Mouse (Mus musculus) CH12.LX (cell line): ENCODE results near the gene Iqschfp. TPM values are rescaled to one million over a fixed set of nuclear protein-coding genes. Genes with fewer than 3 reads are reported as not detected.

Experiments used
- DNase-seq: peaks from one replicate; pipeline ENCODE4 v3.0.0-alpha.2; 2013; ENCODE audit errors: extremely low read depth
- H3K27ac ChIP-seq: 2 replicates; pipeline ENCODE4 v1.5.1; 2012; ENCODE audit warnings: low read depth, mild to moderate bottlenecking, control low read depth, moderate library complexity; ENCODE audit not compliant: insufficient read depth
- H3K27me3 ChIP-seq: replicated peaks from 2 replicates; pipeline ENCODE3; 2012; ENCODE audit warnings: inconsistent platforms
- H3K36me3 ChIP-seq, 2 experiments: replicated peaks in 1 of 2; 2 replicates each; pipeline versions ENCODE3 to v1.6.1; 2012; ENCODE audit warnings: inconsistent platforms in 1 of 2, low read length in 1 of 2, mild to moderate bottlenecking in 1 of 2, mixed read lengths in 1 of 2, moderate library complexity in 1 of 2; ENCODE audit not compliant: control insufficient read depth in 1 of 2, insufficient read depth in 1 of 2
- H3K4me1 ChIP-seq, 2 experiments: 2 replicates each; pipeline ENCODE4 v1.6.1; 2012; ENCODE audit warnings: inconsistent platforms in 1 of 2, moderate library complexity in 1 of 2; ENCODE audit not compliant: insufficient read depth in 2 of 2, control insufficient read depth in 1 of 2
- H3K4me2 ChIP-seq: 2 replicates; pipeline ENCODE4 v1.6.1; 2012; ENCODE audit warnings: low read depth, mild to moderate bottlenecking, control low read depth; ENCODE audit not compliant: poor library complexity, insufficient read depth, severe bottlenecking
- H3K4me3 ChIP-seq, 3 experiments: fragments of 150-350 bp in 1 of 3; sonication (generic) in 1 of 3; replicated peaks in 1 of 3; 2 replicates each; pipeline versions ENCODE3 to v1.5.1; 2011 to 2012; ENCODE audit warnings: low read depth in 2 of 3, low read length in 2 of 3, mild to moderate bottlenecking in 2 of 3, moderate library complexity in 2 of 3, control low read depth in 1 of 3, improper control_type of control experiment in 1 of 3, inconsistent platforms in 1 of 3, mixed read lengths in 1 of 3; ENCODE audit not compliant: poor library complexity in 1 of 3
- H3K79me2 ChIP-seq: replicated peaks from 2 replicates; pipeline ENCODE4 v1.6.1; 2012; ENCODE audit warnings: mild to moderate bottlenecking, moderate library complexity; ENCODE audit not compliant: control insufficient read depth, poor library complexity, insufficient read depth, severe bottlenecking; ENCODE audit errors: extremely low read depth
- H3K9ac ChIP-seq: 2 replicates; pipeline ENCODE4 v1.6.1; 2012; ENCODE audit warnings: low read depth, mild to moderate bottlenecking, control low read depth, moderate library complexity; ENCODE audit not compliant: insufficient read depth
- H3K9me3 ChIP-seq: replicated peaks from 2 replicates; pipeline ENCODE3; 2012; ENCODE audit warnings: low read length, inconsistent platforms, mixed read lengths
- BHLHE40 ChIP-seq: IDR thresholded peaks from 2 replicates; pipeline ENCODE4 v1.6.1; 2011; ENCODE audit warnings: mild to moderate bottlenecking, low read depth, low read length, improper control_type of control experiment
- ELF1 ChIP-seq: IDR thresholded peaks from 2 replicates; pipeline ENCODE4 v1.6.1; 2014; ENCODE audit warnings: low read depth, mild to moderate bottlenecking, inconsistent platforms, low read length, improper control_type of control experiment
- EP300 ChIP-seq: IDR thresholded peaks from 2 replicates; pipeline ENCODE4 v1.6.1; 2011; ENCODE audit warnings: low read length, improper control_type of control experiment
- GABPA ChIP-seq: IDR thresholded peaks from 2 replicates; pipeline ENCODE4 v1.6.1; 2012; ENCODE audit warnings: low read depth, low read length, improper control_type of control experiment, inconsistent platforms; ENCODE audit not compliant: insufficient replicate concordance
- HCFC1 ChIP-seq: IDR thresholded peaks from 2 replicates; pipeline ENCODE4 v1.6.1; 2012; ENCODE audit warnings: low read depth, mild to moderate bottlenecking, inconsistent platforms, low read length, improper control_type of control experiment
- IRF4 ChIP-seq: IDR thresholded peaks from 2 replicates; pipeline ENCODE4 v1.6.1; 2014; ENCODE audit warnings: low read depth, mild to moderate bottlenecking, inconsistent platforms, low read length, improper control_type of control experiment
- JUN ChIP-seq: IDR thresholded peaks from 2 replicates; pipeline ENCODE4 v1.6.1; 2011; ENCODE audit warnings: low read depth, mild to moderate bottlenecking, low read length, improper control_type of control experiment, moderate library complexity; ENCODE audit not compliant: insufficient read depth
- MAFK ChIP-seq: IDR thresholded peaks from 2 replicates; pipeline ENCODE4 v1.6.1; 2011; ENCODE audit warnings: low read length, improper control_type of control experiment; ENCODE audit not compliant: insufficient replicate concordance
- MAZ ChIP-seq: IDR thresholded peaks from 2 replicates; pipeline ENCODE4 v1.6.1; 2012; ENCODE audit warnings: low read depth, mild to moderate bottlenecking, inconsistent platforms, low read length, improper control_type of control experiment, moderate library complexity
- MEF2A ChIP-seq: IDR thresholded peaks from 2 replicates; pipeline ENCODE4 v1.6.1; 2014; ENCODE audit warnings: low read depth, mild to moderate bottlenecking, inconsistent platforms, low read length, improper control_type of control experiment, borderline replicate concordance
- MXI1 ChIP-seq: IDR thresholded peaks from 2 replicates; pipeline ENCODE4 v1.6.1; 2011; ENCODE audit warnings: mild to moderate bottlenecking, low read depth, low read length, improper control_type of control experiment
- RAD21 ChIP-seq: IDR thresholded peaks from 2 replicates; pipeline ENCODE4 v1.6.1; 2011; ENCODE audit warnings: low read depth, mild to moderate bottlenecking, low read length, improper control_type of control experiment, moderate library complexity
- SIN3A ChIP-seq: IDR thresholded peaks from 2 replicates; pipeline ENCODE4 v1.6.1; 2012; ENCODE audit warnings: low read length, improper control_type of control experiment, inconsistent platforms
- SMC3 ChIP-seq: IDR thresholded peaks from 2 replicates; pipeline ENCODE4 v1.6.1; 2011; ENCODE audit warnings: low read depth, low read length, improper control_type of control experiment
- TBP ChIP-seq: conservative IDR thresholded peaks from 2 replicates; pipeline ENCODE4 v1.6.1; 2011; ENCODE audit warnings: low read depth, low read length, improper control_type of control experiment
- TCF12 ChIP-seq: IDR thresholded peaks from 2 replicates; pipeline ENCODE4 v1.6.1; 2014; ENCODE audit warnings: low read depth, mild to moderate bottlenecking, inconsistent platforms, low read length, improper control_type of control experiment
- UBTF ChIP-seq: IDR thresholded peaks from 2 replicates; pipeline ENCODE4 v1.6.1; 2012; ENCODE audit warnings: low read depth, mild to moderate bottlenecking, inconsistent platforms, low read length, improper control_type of control experiment, moderate library complexity
- ZMIZ1 ChIP-seq: IDR thresholded peaks from 2 replicates; pipeline ENCODE4 v1.6.1; 2012; ENCODE audit warnings: low read depth, mild to moderate bottlenecking, inconsistent platforms, low read length, improper control_type of control experiment
- dilution Hi-C: fragments of 300-500 bp; cut with MboI; formaldehyde crosslinking; loops from 2 replicates; pipeline ENCODE4 v1.14.3; 2020; ENCODE audit warnings: low sequenced_read_pairs; ENCODE audit not compliant: extremely low pct_unique_long_range_greater_than_20kb, extremely low pct_ligation_motif_present
- in situ Hi-C: fragments of 300-500 bp; cut with MboI; formaldehyde crosslinking; loops from 3 replicates; pipeline ENCODE4 v1.14.3; 2019; ENCODE audit warnings: low sequenced_read_pairs, low pct_ligation_motif_present, low pct_unique_long_range_greater_than_20kb, mixed read lengths
- polyA plus RNA-seq: library from polyadenylated mRNA; unstranded; fragments of >175 nt; gene quantifications from 2 replicates; pipeline ENCODE4 v1.2.1, GENCODE M21; 2012; ENCODE audit warnings: low read depth; ENCODE audit not compliant: insufficient read length
- total RNA-seq, 2 experiments: library from RNA; depleted of rRNA; stranded (reverse); fragments of 300-350 nt in 1 of 2; fragments of >200 nt in 1 of 2; gene quantifications; 2 replicates each; pipeline ENCODE4 v1.2.3; 2012 to 2014

Gene Iqschfp
- total and polyA plus RNA-seq, 3 experiments: 0.13 to 0.25 TPM; not detected in 1

GRCm38 (mm10) chr3:68210422-68210821, 318.4 kb downstream of the Iqschfp start:
- no peaks in the 10 kb centered on the region for H3K9me3 ChIP-seq
- H3K27me3 ChIP-seq: no peaks in the 10 kb centered on the region
- TF ChIP-seq IRF4 (no peak), ELF1 (no peak), SMC3 (no peak), SIN3A (no peak), ZMIZ1 (no peak), MEF2A (no peak), MAFK (no peak), BHLHE40 (no peak), GABPA (no peak), RAD21 (no peak), EP300 (no peak)
- TF ChIP-seq, all 38 proteins: peak for 0
- Histone ChIP-seq H3K27ac (no peak overlapping the region), H3K9ac (no peak overlapping the region), H3K36me3 (no peaks in the 10 kb centered on the region), H3K4me3 (no peak overlapping the region), H3K4me2 (no peak overlapping the region), H3K79me2 (no peaks in the 10 kb centered on the region), H3K4me1 (no peaks in the 10 kb centered on the region)
- dilution Hi-C loops (no loop called here), in situ Hi-C loops (no loop called here)
- DNase-seq: no peak

- dilution Hi-C loops (no loop called here), in situ Hi-C loops (no loop called here)
- DNase-seq: no peak
- TF ChIP-seq TCF12: no peak
- TF ChIP-seq RAD21: no peak
- TF ChIP-seq MXI1: no peak
- TF ChIP-seq JUN: no peak
- TF ChIP-seq SIN3A: no peak
- no peak for TF ChIP-seq MAZ
- TF ChIP-seq TBP: no peak
- TF ChIP-seq HCFC1: no peak
- TF ChIP-seq GABPA: no peak
- TF ChIP-seq UBTF: no peak
- H3K9ac ChIP-seq: no peak overlapping the region
- no peaks in the 10 kb centered on the region for H3K36me3 ChIP-seq
- H3K27ac ChIP-seq: no peak overlapping the region
- no peaks in the 10 kb centered on the region for H3K4me1 ChIP-seq
- H3K4me2 ChIP-seq: no peak overlapping the region
- H3K4me3 ChIP-seq: no peak overlapping the region
- no peaks in the 10 kb centered on the region for H3K27me3 ChIP-seq
- H3K79me2 ChIP-seq: no peaks in the 10 kb centered on the region
- no peaks in the 10 kb centered on the region for H3K9me3 ChIP-seq
Observed at GRCm38 (mm10) chr3:68221452-68221851, 329.4 kb downstream of the Iqschfp start.
